Mouse (Mus musculus): ENCODE measurements around the gene Selenot. TPM values are rescaled to one million over a fixed set of nuclear protein-coding genes. Genes with fewer than 3 reads are reported as not detected.

The Selenot gene
- polyA plus RNA-seq (2015; fragmentation: Nextera tagmentation; extraction: Ambion mirVana), result 21.8 and 22.2 TPM in 2 replicates

- Histone ChIP-seq H3K9ac (peak within 1 kb of the TSS; percentile 99), H3K4me2 (peak within 1 kb of the TSS; percentile 62), H3K4me1 (peaks cover 13% of the 10 kb centered on the region), H3K9me3 (replicated peaks) (no peaks in the 10 kb centered on the region), H3K27ac (peak within 1 kb of the TSS; percentile 100), H3K4me3 (peak within 1 kb of the TSS; percentile 86), H3K27me3 (no peaks in the 10 kb centered on the region), H3K36me3 (ENCODE audit: poor library complexity, severe bottlenecking) (peaks cover 5% of the 10 kb centered on the region; the same call in 1 of the 2 replicates)
- ATAC-seq, result peak; percentile 95
- 1% methylated on average over 49 of the region's 59 CpGs for WGBS
Observed at GRCm38 (mm10) chr3:58576137-58577066, at the start of gene Selenot. TSS of gene Selenot (plus strand) at chr3:58576636.

- Histone ChIP-seq H3K4me1 (no peaks in the 10 kb centered on the region), H3K27ac (no peak overlapping the region), H3K27me3 (no peaks in the 10 kb centered on the region), H3K4me3 (no peak overlapping the region), H3K4me2 (no peak overlapping the region), H3K9ac (no peak overlapping the region), H3K9me3 (replicated peaks) (no peaks in the 10 kb centered on the region), H3K36me3 (ENCODE audit: poor library complexity, severe bottlenecking) (peaks cover 59% of the 10 kb centered on the region)
- no peak for ATAC-seq
- WGBS, result 91% methylated on average over 3 of the region's 3 CpGs
Observed at GRCm38 (mm10) chr3:58536573-58536972, 39.9 kb upstream of the Selenot start.

GRCm38 (mm10) chr3:58552001-58552811 lies 24.2 kb upstream of the Selenot start:
- H3K9me3 ChIP-seq (replicated peaks), result no peaks in the 10 kb centered on the region
- no peaks in the 10 kb centered on the region for H3K4me1 ChIP-seq
- no peak overlapping the region for H3K4me3 ChIP-seq
- WGBS, result 82% methylated on average over 1 of the region's 1 CpGs
- H3K27ac ChIP-seq, result no peak overlapping the region
- peaks cover 83% of the 10 kb centered on the region for H3K36me3 ChIP-seq (ENCODE audit: poor library complexity, severe bottlenecking)
- no peaks in the 10 kb centered on the region for H3K27me3 ChIP-seq
- ATAC-seq, result no peak
- H3K9ac ChIP-seq, result no peak overlapping the region
- H3K4me2 ChIP-seq, result no peak overlapping the region

- Histone ChIP-seq H3K4me2 (no peak overlapping the region), H3K4me3 (no peak overlapping the region), H3K9ac (no peak overlapping the region), H3K36me3 (ENCODE audit: poor library complexity, severe bottlenecking) (peaks cover 64% of the 10 kb centered on the region), H3K27me3 (no peaks in the 10 kb centered on the region), H3K9me3 (replicated peaks) (no peaks in the 10 kb centered on the region), H3K4me1 (no peaks in the 10 kb centered on the region), H3K27ac (no peak overlapping the region)
- WGBS, result 83% methylated on average over 7 of the region's 7 CpGs
- ATAC-seq, result no peak
Observed at GRCm38 (mm10) chr3:58556649-58557048, 19.8 kb upstream of the Selenot start.

GRCm38 (mm10) chr3:58559887-58560286 lies 16.5 kb upstream of the Selenot start:
- no peak overlapping the region for H3K27ac ChIP-seq
- WGBS, result 26% methylated on average over 2 of the region's 2 CpGs
- H3K36me3 ChIP-seq (ENCODE audit: poor library complexity, severe bottlenecking), result peaks cover 34% of the 10 kb centered on the region
- H3K27me3 ChIP-seq, result no peaks in the 10 kb centered on the region
- no peak overlapping the region for H3K4me2 ChIP-seq
- no peak overlapping the region for H3K4me3 ChIP-seq
- H3K9ac ChIP-seq, result no peak overlapping the region
- no peaks in the 10 kb centered on the region for H3K9me3 ChIP-seq (replicated peaks)
- H3K4me1 ChIP-seq, result no peaks in the 10 kb centered on the region
- no peak for ATAC-seq

- Histone ChIP-seq H3K9me3 (replicated peaks) (no peaks in the 10 kb centered on the region), H3K4me3 (no peak overlapping the region), H3K27ac (no peak overlapping the region), H3K4me2 (no peak overlapping the region), H3K4me1 (no peaks in the 10 kb centered on the region), H3K9ac (no peak overlapping the region), H3K36me3 (ENCODE audit: poor library complexity, severe bottlenecking) (peaks cover 18% of the 10 kb centered on the region), H3K27me3 (no peaks in the 10 kb centered on the region)
- no peak for ATAC-seq
- WGBS, result 21% methylated on average over 2 of the region's 2 CpGs
Observed at GRCm38 (mm10) chr3:58561437-58561836, 15.0 kb upstream of the Selenot start.

GRCm38 (mm10) chr3:58570821-58571220 lies 5.6 kb upstream of the Selenot start:
- Histone ChIP-seq H3K36me3 (ENCODE audit: poor library complexity, severe bottlenecking) (no peaks in the 10 kb centered on the region), H3K4me2 (no peak overlapping the region), H3K4me3 (no peak overlapping the region), H3K9me3 (replicated peaks) (no peaks in the 10 kb centered on the region), H3K4me1 (no peaks in the 10 kb centered on the region), H3K9ac (no peak overlapping the region), H3K27ac (no peak overlapping the region), H3K27me3 (no peaks in the 10 kb centered on the region)
- WGBS, result 92% methylated on average over 3 of the region's 3 CpGs
- ATAC-seq, result no peak

GRCm38 (mm10) chr3:58577067-58577503 lies 649 bp downstream of the Selenot start:
- WGBS, result under 1% methylated on average over 36 of the region's 36 CpGs
- Histone ChIP-seq H3K9me3 (replicated peaks) (no peaks in the 10 kb centered on the region), H3K4me2 (peak overlapping the region; percentile 62), H3K27me3 (no peaks in the 10 kb centered on the region), H3K4me1 (peaks cover 13% of the 10 kb centered on the region), H3K9ac (peak overlapping the region; percentile 99), H3K4me3 (peak overlapping the region; percentile 86), H3K27ac (peak overlapping the region; percentile 100), H3K36me3 (ENCODE audit: poor library complexity, severe bottlenecking) (peaks cover 5% of the 10 kb centered on the region; the same call in 1 of the 2 replicates)
- peak; percentile 77 for ATAC-seq

GRCm38 (mm10) chr3:58577506-58578050 lies 1.1 kb downstream of the Selenot start:
- no peak for ATAC-seq
- peak overlapping the region; percentile 86 for H3K4me3 ChIP-seq
- peak overlapping the region; percentile 99 for H3K9ac ChIP-seq
- peaks cover 5% of the 10 kb centered on the region; the same call in 1 of the 2 replicates for H3K36me3 ChIP-seq (ENCODE audit: poor library complexity, severe bottlenecking)
- 20% methylated on average over 8 of the region's 8 CpGs for WGBS
- peak overlapping the region; percentile 100 for H3K27ac ChIP-seq
- H3K27me3 ChIP-seq, result no peaks in the 10 kb centered on the region
- no peaks in the 10 kb centered on the region for H3K9me3 ChIP-seq (replicated peaks)
- peak overlapping the region; percentile 62 for H3K4me2 ChIP-seq
- H3K4me1 ChIP-seq, result peaks cover 13% of the 10 kb centered on the region

- Histone ChIP-seq H3K4me2 (no peak overlapping the region), H3K27ac (no peak overlapping the region), H3K4me3 (no peak overlapping the region), H3K9me3 (replicated peaks) (no peaks in the 10 kb centered on the region), H3K27me3 (no peaks in the 10 kb centered on the region), H3K9ac (no peak overlapping the region), H3K36me3 (ENCODE audit: poor library complexity, severe bottlenecking) (peaks cover 12% of the 10 kb centered on the region), H3K4me1 (peaks cover 13% of the 10 kb centered on the region)
- WGBS, result 95% methylated on average over 4 of the region's 4 CpGs
- ATAC-seq, result no peak
Observed at GRCm38 (mm10) chr3:58581530-58581929, 5.1 kb downstream of the Selenot start.

GRCm38 (mm10) chr3:58582297-58582696 lies 5.9 kb downstream of the Selenot start:
- peaks cover 13% of the 10 kb centered on the region for H3K4me1 ChIP-seq
- no peaks in the 10 kb centered on the region for H3K9me3 ChIP-seq (replicated peaks)
- 90% methylated on average over 5 of the region's 5 CpGs for WGBS
- peaks cover 18% of the 10 kb centered on the region for H3K36me3 ChIP-seq (ENCODE audit: poor library complexity, severe bottlenecking)
- no peaks in the 10 kb centered on the region for H3K27me3 ChIP-seq
- H3K9ac ChIP-seq, result no peak overlapping the region
- no peak overlapping the region for H3K4me2 ChIP-seq
- H3K27ac ChIP-seq, result no peak overlapping the region
- no peak for ATAC-seq
- no peak overlapping the region for H3K4me3 ChIP-seq

All from forebrain, embryonic 13.5 days (tissue).